Mouse (Mus musculus): ENCODE measurements around the gene St3gal5.

Gene St3gal5

DNA sequence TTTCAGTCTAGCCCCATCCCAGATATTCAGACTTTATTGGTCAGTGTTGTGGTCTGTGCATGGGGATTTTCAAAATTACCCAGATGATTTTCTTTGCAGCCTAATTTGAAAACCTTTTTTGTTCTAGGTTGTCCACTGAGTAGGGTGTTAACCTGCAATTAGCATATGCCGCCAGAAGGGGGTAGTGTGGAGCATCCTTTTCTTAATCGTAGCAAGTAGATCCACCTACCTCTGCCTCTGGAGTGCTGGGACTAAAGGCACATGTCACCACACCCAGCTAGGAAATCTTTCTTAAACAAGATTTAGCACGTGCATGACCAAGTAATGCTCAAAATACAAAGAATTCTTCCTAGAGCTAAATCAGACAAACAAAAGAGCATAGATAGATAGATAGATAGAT lies 52.4 kb downstream of the St3gal5 start:
- ChIA-PET CTCF (interaction anchor here in 3 of 4 experiments (0.6 to 1.3 kb wide), 4 partner anchors 15 to 1344 kb away, joined by 3 read pairs; no protein-coding TSS in a partner anchor), POLR2A (no interaction called here)

DNA sequence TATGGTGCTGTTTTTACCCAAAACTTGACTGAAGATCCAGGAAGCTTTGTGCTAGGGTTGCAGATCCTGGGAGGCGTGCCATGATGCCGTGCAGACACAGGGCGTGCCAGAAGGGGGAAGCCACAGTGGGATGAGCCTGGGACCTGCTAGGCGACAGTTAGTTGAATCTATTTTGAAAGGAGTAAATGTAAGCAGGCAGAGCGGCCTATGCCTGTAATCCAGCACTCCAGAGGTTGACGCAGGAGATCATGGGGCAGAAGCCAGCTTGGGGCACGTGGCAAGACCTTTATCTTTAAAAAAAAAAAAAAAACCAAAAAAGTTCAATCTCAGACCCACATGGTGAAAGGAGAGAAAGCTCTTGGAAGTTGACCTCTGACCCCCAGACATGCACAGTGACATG lies 55.3 kb downstream of the St3gal5 start:
- ChIA-PET POLR2A (no interaction called here), CTCF (interaction anchor here in 1 of 4 experiments (0.7 kb wide), 1 partner anchor 366 kb away, joined by 4 read pairs; no protein-coding TSS in a partner anchor)

DNA sequence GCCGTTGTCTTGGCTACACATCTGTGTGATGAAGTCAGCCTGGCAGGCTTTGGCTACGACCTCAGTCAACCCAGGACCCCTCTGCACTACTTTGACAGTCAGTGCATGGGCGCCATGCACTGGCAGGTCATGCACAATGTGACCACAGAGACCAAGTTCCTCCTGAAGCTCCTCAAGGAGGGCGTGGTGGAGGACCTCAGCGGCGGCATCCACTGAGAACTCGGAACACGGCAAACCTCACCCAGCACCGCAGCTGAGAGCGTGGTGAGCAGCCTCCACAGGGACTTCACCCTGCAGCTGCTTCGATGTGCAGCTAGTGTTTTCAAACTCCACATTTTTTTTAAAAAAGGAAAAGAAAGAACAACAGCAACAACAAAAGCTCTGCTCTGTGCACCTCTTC lies 56.1 kb downstream of the St3gal5 start:
- ChIA-PET POLR2A (no interaction called here), CTCF (interaction anchor here in 2 of 4 experiments (0.7 to 1.2 kb wide), 3 partner anchors 12 to 367 kb away, joined by 3 to 4 read pairs (median 4); no protein-coding TSS in a partner anchor)

DNA sequence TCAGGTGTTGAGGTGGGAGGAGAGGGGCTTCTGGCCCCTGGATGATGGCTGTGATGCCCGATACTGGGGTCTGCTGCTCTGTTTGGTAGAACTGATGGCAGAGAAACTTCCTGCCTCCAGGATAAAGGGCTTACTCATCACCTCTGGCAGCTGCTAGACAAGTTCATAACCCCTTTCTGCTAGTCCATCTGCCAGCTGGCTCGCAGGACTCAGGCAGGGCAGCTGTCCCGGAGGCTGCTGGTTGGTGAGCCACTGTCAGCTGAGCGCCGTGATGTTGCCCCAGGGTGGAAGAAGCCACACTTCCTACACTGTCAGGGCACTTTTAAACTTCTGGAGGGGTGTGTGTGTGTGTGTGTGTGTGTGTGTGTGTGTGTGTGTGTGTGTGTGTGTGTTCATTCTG lies 56.6 kb downstream of the St3gal5 start:
- ChIA-PET CTCF (interaction anchor here in 1 of 4 experiments (1.2 kb wide), 1 partner anchor 107 kb away, joined by 4 read pairs; no protein-coding TSS in a partner anchor), POLR2A (interaction anchor here in 2 of 4 experiments (0.7 to 1.2 kb wide), 2 partner anchors 12 to 14 kb away, joined by 3 to 6 read pairs; no protein-coding TSS in a partner anchor)

- ChIA-PET CTCF (interaction anchor here in 2 of 4 experiments (1.0 to 1.5 kb wide), 2 partner anchors 10 kb away, joined by 3 to 4 read pairs; no protein-coding TSS in a partner anchor), POLR2A (interaction anchor here in 2 of 4 experiments (0.7 to 1.2 kb wide), 2 partner anchors 13 to 15 kb away, joined by 3 to 6 read pairs; no protein-coding TSS in a partner anchor)
Measured at GRCm38 (mm10) chr6:72154938-72155531, 57.6 kb downstream of the St3gal5 start.

DNA sequence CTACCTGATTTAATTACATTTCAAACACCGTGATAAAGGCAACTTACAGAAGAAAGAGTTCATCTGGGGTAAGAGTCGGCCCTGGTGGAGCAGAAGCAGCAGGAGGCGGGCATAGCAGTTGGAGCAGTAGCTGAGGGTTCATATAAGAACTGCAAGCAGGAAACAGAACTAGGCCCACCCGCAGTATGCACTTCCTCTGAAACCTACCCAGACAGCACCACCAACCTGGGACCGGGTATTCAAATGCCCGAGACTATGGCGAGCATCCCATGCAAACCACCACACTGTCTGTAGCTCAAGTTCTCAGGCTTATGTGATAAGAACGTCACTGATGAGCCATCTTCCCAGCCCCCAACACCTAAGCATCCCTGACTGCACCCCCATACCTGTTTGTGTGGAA lies 58.3 kb downstream of the St3gal5 start:
- ChIA-PET POLR2A (no interaction called here), CTCF (interaction anchor here in 2 of 4 experiments (1.0 to 1.5 kb wide), 2 partner anchors 9 to 10 kb away, joined by 3 to 4 read pairs; no protein-coding TSS in a partner anchor)

DNA sequence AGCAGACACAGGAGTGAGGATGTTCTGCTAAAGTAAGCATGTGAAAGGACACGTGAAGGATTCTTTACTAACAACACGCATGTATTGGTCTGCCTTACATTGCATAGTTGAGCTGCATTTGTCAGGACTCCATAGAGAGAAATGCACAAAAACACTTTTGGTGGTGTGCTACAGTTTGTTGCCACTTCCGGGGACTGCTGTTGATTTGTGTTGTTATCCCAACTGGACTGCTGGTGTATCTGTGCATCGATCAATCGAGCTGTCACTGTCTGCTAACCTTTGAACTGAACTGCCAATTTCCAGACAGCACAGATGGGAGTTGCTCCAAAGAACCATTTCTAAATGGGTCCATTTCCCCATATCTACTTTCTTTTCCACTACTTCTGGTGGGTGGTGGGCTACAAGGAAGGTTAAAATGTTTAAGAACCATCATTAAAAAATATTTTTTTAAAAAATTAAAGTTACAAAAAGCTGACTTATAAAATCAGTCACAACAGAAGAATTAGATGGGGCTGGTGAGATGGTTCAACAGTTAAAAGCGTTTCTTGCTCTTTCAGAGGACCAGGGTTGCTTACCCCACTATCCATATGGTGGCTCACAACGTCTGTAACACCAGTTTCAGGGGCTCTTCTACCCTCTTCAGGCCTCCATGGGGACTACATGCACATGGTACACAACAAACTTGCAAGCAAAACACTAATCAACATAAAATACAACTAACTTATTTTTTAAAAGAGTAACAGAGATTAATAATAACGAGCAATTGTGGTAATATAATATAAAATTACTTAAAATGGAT lies 61.8 kb downstream of the St3gal5 start:
- CTCF ChIA-PET: interaction anchor here in 1 of 4 experiments (1.1 kb wide), 1 partner anchor 9 kb away, joined by 3 read pairs; no protein-coding TSS in a partner anchor
- POLR2A ChIA-PET: interaction anchor here in 2 of 4 experiments (0.5 to 1.6 kb wide), 3 partner anchors 18 to 829 kb away, joined by 3 read pairs; no protein-coding TSS in a partner anchor

GRCm38 (mm10) chr6:72159861-72160395 lies 62.5 kb downstream of the St3gal5 start:
- ChIA-PET POLR2A (no interaction called here), CTCF (interaction anchor here in 1 of 4 experiments (1.7 kb wide), 1 partner anchor 101 kb away, joined by 5 read pairs; no protein-coding TSS in a partner anchor)

DNA sequence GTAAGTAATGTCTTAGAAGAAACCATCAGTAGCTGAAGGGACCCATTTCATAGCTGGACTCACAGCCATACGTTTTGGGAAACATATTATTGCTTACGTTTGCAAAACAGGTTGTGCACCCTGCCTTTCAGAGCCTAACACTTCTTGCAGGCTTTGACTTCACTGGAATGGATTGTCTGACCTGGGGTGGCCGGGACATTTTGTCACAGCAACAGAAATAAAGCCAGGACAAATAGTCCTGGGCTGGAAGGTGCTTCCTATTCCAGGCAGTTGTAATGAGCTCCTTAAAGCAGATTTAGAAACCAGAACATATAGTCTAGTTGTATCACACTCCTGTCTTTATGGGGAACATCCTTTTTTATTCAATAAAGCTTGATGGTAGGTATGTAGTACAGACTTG lies 63.6 kb downstream of the St3gal5 start:
- POLR2A ChIA-PET: no interaction called here
- CTCF ChIA-PET: interaction anchor here in 2 of 4 experiments (0.9 to 1.7 kb wide), 2 partner anchors 100 to 253 kb away, joined by 3 to 5 read pairs; partner anchors contain the start of gene Ggcx (in 1 of the 2)

DNA sequence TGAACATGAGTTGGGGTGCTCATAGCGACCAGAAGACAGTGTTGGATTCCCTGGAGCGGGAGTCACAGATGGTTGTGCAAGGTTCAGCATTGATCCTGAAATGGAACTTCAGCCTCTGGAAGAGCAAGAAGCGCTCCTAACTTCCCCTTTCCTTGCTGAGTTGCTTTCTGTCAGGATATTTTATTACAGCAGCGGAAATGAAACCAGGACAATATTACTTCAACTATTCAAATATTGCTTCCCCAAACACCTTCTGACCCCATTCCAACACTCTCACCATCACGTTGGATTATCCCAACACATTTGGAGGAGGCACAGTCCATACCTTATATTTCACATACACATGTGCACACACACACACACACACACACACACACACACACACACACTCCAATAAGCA lies 64.4 kb downstream of the St3gal5 start:
- ChIA-PET CTCF (interaction anchor here in 1 of 4 experiments (1.7 kb wide), 1 partner anchor 99 kb away, joined by 5 read pairs; no protein-coding TSS in a partner anchor), POLR2A (no interaction called here)

- ChIA-PET CTCF (no interaction called here), POLR2A (interaction anchor here in 1 of 4 experiments (1.6 kb wide), 1 partner anchor 11 kb away, joined by 3 read pairs; no protein-coding TSS in a partner anchor)
Measured at GRCm38 (mm10) chr6:72162155-72162890, 64.9 kb downstream of the St3gal5 start.

- CTCF ChIA-PET: interaction anchor here (0.5 to 2.5 kb wide), 36 partner anchors 9 to 1353 kb away, joined by 3 to 16 read pairs (median 3); no protein-coding TSS in a partner anchor
- POLR2A ChIA-PET: interaction anchor here in 3 of 4 experiments (0.7 to 1.6 kb wide), 7 partner anchors 9 to 275 kb away, joined by 3 to 4 read pairs (median 3); partner anchors contain the start of gene Mat2a (in 1 of the 3)
Measured at GRCm38 (mm10) chr6:72164321-72165275, 67.2 kb downstream of the St3gal5 start.

DNA sequence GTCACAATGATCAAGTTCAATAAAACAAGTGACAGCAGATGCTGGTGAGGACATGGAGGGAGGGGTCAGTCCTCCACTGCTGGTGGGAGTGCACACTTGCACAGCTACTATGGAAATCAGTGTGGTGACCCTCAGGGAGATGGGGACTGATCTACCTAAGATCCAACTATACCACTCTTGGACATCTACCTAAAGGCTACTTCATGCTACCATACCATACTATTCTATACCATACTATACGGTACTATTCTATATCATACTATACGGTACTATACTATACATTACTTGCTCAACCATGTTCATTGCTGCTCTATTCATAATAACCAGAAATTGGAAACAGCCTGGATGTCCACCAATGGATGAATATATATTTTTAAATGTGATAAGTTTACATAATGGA lies 68.5 kb downstream of the St3gal5 start:
- ChIA-PET POLR2A (interaction anchor here in 1 of 4 experiments (1.1 to 1.5 kb wide), 2 partner anchors 8 to 220 kb away, joined by 3 read pairs; no protein-coding TSS in a partner anchor), CTCF (interaction anchor here in 2 of 4 experiments (2.3 to 2.5 kb wide), 2 partner anchors 95 to 220 kb away, joined by 13 to 16 read pairs; no protein-coding TSS in a partner anchor)

- CTCF ChIA-PET: interaction anchor here in 1 of 4 experiments (1.6 kb wide), 1 partner anchor 90 kb away, joined by 3 read pairs; no protein-coding TSS in a partner anchor
Measured at GRCm38 (mm10) chr6:72171391-72171790, 74.0 kb downstream of the St3gal5 start.

DNA sequence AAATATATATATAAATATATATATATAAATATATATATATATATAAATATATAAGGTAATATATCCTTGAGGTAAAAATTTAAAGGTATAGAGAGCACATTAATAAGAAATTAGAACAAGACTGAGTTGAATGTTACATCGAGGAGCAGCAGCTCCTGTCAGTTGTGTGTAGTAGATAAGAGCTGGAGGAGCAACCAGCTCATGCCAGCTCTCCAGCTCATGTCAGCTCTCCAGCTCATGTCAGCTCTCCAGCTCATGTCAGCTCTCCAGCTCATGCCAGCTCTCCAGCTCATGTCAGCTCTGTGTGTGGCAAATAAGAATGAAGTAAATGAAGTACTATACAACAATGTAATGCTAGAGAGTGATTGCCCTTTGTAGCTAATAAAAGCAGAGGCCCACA lies 76.0 kb downstream of the St3gal5 start:
- ChIA-PET POLR2A (interaction anchor here in 1 of 4 experiments (0.6 to 1.2 kb wide), 3 partner anchors 10 to 363 kb away, joined by 3 to 12 read pairs (median 3); no protein-coding TSS in a partner anchor), CTCF (interaction anchor here in 3 of 4 experiments (1.0 to 1.5 kb wide), 3 partner anchors 8 to 9 kb away, joined by 3 to 8 read pairs (median 5); no protein-coding TSS in a partner anchor)

More at GRCm38 (mm10) chr6:72171391-72171790, 74.0 kb downstream of the St3gal5 start:
- POLR2A ChIA-PET: no interaction called here

DNA sequence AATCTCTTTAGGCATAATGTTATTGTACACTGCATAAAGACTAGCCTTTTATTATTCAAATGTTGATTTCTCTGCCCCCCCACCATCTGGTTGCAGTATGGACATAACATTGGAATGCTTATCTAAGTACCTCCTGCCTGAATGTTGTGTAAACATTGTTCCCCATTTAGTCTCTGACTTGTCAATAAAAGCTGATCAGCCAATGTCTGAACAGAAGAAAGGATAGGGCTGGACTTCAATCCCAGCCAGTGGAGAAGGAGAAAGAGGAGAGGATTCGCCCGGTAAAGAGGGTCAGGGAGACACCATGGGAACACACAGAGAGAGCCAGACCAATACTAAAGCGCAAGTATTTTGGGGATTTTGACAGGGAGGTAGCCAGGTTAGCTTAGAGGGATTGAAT lies 78.0 kb downstream of the St3gal5 start:
- ChIA-PET POLR2A (interaction anchor here in 1 of 4 experiments (0.7 kb wide), 1 partner anchor 13 kb away, joined by 3 read pairs; no protein-coding TSS in a partner anchor), CTCF (interaction anchor here in 2 of 4 experiments (1.0 to 1.4 kb wide), 2 partner anchors 10 to 86 kb away, joined by 3 read pairs; no protein-coding TSS in a partner anchor)

All from embryonic stem cell, embryonic (primary cell).